Mouse (Mus musculus): ENCODE measurements around the gene Lamb1. TPM values are rescaled to one million over a fixed set of nuclear protein-coding genes. Genes with fewer than 3 reads are reported as not detected.
A peak's percentile ranks its signal among the peaks of the same experiment; 100 is the strongest.

Lamb1 gene
- total RNA-seq, 1 experiment from 2014 or later = 133 TPM

DNA sequence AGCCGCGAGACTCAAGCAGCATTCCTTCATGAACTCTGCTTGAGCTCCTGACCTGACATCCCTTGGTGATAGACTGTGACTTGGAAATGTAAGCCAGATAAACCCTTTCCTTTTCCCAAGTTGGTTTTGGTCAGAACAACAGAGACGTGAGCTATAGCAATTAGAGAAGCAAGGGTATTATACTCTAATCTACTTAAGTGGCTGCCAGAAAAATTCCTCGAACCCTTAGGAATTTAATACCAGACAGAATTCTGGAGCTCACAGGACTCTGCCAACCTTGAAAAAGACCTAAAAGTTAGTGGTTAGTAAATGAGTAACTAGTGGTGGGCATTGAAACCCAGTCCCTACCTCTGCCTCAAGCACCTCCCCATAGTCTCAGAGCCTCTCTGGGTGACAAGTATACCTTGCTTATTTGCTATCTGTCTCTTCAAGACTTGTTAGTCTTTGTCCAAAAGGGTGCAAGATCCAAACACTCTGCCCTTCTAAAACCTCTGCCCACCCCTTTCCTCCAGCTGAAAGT is 18.6 kb downstream of the Lamb1 start:
- DNase-seq = no peak

DNA sequence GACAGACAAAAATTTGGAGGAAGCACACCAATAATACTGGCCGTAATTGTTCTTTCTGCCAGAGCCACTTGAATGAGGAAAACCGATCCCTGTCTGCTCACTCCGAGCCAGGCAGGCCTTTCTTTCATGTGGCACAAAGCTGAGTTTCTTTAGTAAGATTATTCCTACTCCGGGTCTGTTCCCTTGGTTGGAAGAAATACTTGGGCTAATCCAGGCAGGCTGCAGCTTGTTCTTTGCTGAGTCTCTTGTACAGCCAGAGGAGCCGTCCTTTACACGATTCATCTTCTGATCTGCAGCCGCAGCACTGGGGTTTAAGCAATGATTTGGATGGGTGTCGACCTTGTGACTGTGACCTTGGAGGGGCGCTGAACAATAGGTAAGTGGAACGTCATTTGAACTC is 24.0 kb downstream of the Lamb1 start:
- DNase-seq = no peak

DNA sequence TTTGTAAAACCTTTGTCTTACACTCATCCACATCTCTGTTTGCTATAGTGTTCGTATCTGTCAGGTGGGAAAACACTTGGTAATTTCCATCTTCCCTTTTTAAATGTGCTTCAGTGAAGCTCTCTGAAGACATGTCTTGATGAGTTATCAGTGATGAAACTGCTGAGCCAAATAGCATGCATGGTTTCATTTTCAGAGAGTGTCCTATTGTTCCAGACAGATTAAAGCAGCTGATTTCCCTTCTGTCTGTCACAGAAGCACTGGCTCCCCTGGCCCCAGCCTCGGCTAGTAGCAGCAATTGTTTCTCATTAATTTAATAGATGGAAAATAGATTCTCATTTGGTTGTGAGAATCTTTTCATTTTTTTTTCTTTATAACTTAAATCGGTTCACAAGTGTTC is 25.9 kb downstream of the Lamb1 start:
- DNase-seq = no peak

DNA sequence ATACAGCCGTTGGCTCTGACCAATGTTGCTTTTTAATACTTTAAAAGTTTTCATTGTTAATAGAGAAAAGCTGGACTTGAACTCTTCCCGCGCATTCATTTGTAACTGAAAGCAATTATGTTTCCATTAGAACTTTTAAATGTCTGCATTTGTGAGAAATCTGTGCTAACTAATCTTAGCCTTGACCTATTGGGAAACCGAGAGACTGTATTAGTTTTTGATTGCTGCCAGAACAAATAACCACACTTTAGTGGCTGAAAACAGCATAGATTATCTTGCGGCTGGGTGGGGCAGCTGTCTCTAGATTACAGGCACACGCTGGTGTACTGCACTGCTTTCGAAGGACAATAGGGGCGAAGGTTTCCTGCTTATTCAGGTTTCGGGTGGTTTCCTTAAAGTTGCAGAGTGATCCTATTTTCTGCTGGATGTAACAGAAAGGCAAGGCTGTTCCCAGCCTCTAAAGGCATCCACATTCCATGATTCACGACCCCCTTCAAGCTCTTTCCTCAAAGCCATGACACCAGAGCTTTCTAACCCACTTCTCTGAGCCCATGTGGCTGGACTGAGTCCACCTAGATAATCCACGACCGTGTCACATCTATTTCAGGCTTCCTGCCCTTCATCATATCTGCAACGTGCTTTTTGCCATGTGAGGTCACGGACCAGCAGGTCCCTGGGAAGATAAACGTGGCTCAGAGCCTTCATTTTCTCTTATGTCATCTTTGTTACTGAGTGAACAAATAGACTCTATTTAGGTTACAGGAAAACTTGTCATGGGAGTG is 28.5 kb downstream of the Lamb1 start:
- DNase-seq = no peak

GRCm38 (mm10) chr12:31294526-31294925 is 29.5 kb downstream of the Lamb1 start:
- no peak for DNase-seq

- no peak for DNase-seq
Measured at GRCm38 (mm10) chr12:31294996-31295395, 30.0 kb downstream of the Lamb1 start.

GRCm38 (mm10) chr12:31295505-31295904 is 30.5 kb downstream of the Lamb1 start:
- no peak for DNase-seq

GRCm38 (mm10) chr12:31296097-31296496 is 31.1 kb downstream of the Lamb1 start:
- no peak for DNase-seq

DNA sequence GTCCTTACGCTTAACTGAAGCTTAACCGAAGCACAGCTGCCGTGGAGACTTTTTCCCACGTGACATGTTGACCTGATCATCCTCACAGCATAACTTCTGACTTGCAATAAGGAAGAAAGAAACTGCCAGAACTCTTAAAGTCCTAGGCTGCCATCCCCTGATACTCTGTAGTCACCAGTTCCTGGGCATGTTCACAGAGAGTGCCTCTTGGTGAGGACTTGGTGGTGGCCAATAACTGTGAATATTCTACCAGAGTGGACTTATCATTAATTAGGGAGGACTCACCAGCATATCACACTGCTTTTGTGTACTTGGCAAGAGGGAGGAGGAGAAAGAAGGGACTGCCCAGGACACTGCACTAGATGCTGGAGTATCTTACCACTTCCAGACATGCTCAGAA is 33.1 kb downstream of the Lamb1 start:
- DNase-seq = no peak

DNA sequence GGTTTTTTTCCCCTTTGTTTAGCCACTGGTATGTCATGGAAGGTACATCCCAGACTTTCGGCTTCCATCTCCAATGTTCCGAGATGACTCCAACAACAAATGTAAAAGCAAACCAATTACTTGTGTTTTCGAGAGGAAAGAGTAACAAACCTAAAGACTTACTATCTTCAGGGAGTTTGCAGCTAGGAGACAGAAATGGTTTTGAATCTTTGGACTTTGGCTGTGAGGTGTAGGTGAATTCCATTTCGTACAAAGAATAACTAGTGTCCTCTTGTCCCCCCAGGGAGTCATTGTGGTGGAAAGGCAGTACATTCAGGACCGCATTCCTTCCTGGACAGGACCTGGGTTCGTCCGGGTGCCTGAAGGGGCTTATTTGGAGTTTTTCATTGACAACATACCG is 33.5 kb downstream of the Lamb1 start:
- DNase-seq = no peak

DNA sequence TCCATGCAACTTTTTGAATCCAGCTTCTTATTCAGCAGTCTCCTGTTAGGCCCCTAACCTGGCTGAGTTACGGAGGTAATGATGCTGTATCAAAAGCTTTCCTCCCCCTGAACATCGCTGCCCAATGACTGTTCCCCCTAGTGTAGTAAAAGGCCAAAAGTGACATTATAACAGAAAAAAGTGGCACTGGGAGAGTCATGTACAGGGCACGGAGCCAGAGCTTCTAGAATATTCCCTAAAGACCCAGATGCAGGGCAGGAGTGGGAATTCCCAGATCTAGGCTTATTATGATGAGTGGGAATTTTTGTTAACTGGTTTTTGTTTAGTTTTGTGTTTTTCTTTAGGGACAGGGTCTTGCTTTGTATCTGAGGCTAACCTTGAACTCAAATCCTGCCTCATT is 34.1 kb downstream of the Lamb1 start:
- no peak for DNase-seq

DNA sequence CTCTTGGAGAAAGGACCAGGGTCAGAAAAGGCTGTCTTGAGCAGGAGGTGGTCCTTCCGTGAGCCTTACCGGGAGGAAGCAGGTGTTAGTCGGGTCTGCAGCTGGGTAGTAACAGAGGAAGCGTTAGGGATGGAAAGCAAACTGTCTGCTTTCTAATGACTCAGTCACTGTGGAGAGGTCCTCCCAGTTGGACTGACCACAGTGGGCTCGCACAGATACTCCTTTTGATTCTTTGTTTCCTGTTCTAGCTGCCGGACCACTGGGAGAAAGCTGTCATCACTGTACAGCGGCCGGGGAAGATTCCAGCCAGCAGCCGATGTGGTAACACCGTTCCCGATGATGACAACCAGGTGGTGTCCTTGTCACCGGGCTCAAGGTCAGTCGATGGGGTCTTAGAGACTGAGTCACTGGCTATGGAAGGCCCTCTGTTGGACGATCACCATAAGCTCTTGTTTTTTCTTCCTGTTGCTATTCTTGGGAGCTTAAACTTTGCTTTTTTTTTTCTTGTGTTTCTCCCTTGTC is 34.7 kb downstream of the Lamb1 start:
- DNase-seq = peak; percentile 69

GRCm38 (mm10) chr12:31300276-31300675 is 35.2 kb downstream of the Lamb1 start:
- no peak for DNase-seq

DNA sequence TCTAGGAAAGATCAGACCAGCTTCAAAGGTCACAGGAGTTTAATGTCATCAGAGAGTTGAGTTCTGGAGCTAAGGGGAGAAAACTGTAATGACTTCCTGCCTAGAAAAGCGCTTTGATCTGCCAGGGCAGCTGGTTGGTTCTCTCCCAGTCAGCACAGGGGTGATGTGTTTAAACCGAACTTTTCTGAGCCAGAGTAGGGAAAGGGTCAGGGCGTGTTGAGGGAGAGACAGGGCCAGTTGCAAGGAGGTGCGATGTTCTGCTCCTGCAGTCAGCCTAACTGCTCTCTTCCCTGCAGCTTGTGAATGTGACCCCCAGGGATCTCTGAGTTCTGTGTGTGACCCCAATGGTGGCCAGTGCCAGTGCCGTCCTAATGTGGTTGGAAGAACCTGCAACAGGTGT is 37.2 kb downstream of the Lamb1 start:
- DNase-seq = no peak

- no peak for DNase-seq
Measured at GRCm38 (mm10) chr12:31302766-31303511, 37.9 kb downstream of the Lamb1 start.

GRCm38 (mm10) chr12:31306075-31306675 is 41.1 kb downstream of the Lamb1 start:
- no peak for DNase-seq

DNA sequence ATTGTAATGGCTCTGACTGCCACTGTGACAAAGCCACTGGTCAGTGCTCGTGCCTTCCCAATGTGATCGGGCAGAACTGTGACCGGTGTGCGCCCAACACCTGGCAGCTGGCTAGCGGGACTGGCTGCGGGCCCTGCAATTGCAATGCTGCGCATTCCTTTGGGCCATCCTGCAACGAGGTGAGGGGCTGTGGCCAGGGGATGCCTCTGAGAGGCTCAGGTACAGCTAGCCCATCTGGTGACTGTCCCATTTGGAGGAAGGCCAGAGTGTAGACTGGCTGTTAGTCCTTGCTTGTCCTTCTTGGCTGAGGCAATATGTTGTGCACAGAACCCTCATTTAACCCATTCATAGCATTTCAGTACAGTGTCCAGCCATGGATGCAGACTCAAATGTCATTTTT is 42.0 kb downstream of the Lamb1 start:
- DNase-seq = no peak

- DNase-seq = no peak
Measured at GRCm38 (mm10) chr12:31307756-31308155, 42.7 kb downstream of the Lamb1 start.

DNA sequence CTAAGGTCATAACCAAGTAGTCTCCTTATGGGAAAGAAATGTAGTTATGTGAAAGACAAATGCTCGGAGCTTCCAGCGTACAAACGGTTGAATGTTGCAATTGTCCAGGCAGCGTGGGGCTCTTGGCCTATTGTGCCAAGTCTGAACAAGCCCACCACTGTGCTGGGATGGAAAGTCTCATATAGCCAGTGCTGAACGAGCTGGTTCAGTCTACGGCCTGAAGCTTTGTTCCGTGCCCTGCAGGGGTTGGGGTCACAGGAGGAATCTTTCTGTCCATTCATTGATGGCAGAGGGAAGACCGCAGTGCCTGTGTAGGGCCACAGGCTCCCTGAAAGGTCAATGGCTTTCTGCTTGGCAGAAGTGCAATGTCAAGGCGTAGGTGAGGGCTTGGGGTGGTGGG is 45.7 kb downstream of the Lamb1 start:
- no peak for DNase-seq

DNA sequence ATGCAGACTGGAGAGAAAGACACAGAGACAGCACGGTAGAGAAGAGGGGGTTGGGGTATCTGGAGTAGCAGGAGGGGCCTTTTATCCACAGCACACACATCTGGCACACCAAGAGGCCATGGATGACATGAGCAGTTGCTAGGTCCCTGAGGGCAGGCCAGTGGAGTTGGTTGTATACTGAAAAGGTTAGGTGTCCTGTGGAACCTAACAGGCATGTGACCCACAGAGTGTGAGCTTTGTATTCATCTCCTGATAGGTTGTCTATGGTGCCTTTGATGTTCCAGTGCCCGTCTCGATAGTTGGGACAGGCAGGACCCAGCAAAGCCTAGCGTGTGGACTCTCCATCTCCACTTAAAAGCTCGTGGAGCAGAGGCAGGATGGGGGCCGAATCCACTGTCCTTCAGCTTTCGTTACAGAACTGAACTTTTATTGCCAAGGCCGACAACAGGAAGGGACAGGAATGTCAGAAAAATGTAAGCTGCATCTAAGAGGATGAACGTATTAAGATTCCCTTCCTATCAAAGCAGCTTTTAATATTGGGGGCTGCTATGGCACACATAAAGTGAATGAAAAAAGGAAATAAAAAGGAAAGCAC is 46.7 kb downstream of the Lamb1 start:
- no peak for DNase-seq

DNA sequence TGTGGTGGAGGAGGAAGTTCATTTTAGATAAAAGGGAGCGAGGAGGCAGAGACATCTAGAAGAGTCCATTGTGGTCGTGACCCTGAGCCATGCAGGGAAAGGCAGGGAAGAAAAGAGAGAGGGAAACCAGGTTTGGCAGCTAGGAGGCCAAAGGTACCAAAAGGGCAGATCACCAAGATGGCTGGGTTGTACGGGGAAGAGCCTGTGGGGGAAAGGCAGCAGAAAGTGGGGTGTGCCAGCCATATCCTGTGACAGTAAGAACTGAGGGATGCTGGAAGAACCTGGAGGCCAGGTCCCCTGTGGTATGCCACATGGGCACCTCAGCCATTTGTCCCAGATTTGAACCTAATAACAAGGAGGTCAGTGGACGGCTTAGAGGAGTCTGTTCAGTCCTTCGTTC is 47.2 kb downstream of the Lamb1 start:
- no peak for DNase-seq

DNA sequence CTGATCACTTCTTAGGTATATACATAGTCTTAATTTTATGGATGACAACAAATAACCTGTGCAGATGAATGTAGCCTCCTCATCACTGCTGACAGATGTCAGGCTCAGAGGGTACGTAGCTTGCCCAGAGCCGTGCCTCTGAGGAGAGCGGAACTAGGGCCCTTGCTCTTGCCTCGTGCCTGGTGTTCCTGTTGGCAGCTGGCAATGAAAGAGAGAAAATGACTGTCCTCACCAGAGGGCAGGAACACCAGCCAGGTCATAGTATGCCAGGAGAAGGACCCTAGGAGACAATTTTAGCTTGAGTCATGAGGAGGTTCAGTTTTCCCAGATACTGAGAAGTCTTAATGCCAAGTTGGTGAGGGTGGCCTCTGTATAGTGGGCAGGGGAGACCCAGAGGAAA is 48.1 kb downstream of the Lamb1 start:
- no peak for DNase-seq

GRCm38 (mm10) chr12:31314310-31314709 is 49.3 kb downstream of the Lamb1 start:
- DNase-seq = no peak

Measured in adrenal gland, postnatal 25 days (tissue).